Mouse (Mus musculus): Measurements from ENCODE around the gene Mterf1a.
"Not testable (repeated sequence)": the region's sequence is repeated elsewhere in the genome, so short reads cannot be mapped to it uniquely, and the experiment has no call there.

Mterf1a gene

DNA sequence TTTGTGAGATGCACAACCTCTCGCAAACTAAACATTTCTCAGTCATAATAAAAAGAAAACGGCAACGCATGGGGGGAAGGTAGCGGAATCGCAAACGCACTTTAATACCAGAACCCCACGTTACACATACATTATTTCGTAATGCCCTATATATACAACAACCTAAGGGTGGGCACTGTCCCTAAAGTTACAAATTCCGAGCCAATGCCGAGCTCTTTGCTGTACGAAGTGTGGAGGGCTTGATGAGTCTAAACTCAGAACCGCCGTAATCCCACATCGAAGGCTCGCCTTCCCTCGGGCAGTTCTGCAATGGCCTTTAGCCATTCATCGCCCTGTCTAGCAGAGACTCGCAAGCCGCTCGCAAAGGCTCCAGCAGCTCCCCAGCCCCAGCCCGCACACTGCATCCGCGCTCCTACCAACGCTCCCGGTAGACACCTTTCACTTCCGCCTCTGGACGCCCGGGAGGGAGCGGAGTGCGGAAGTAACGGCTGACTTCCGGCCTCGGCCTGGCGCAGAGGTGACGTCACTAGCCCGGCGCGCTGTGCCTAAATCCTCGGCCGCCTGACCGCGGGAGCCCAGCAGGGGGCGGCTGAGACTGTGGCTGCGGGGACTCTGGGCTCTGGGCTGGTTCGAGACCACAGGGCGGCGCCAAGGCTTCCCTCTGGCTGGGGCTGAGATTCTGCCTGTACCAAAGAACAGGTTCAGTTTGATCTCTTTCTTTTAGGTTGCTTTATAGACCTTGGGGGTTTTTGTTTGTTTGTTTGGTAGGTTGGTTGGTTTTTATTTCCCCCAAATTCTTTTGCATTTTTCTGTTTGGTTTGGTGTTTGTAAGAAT, at the start of gene Mterf1a:
Mterf1a (minus strand) TSS at position 475 of the 835 bp plus-strand sequence.
- DNase-seq (ENCODE audit: low read depth, low spot score) = peak; percentile 14

DNA sequence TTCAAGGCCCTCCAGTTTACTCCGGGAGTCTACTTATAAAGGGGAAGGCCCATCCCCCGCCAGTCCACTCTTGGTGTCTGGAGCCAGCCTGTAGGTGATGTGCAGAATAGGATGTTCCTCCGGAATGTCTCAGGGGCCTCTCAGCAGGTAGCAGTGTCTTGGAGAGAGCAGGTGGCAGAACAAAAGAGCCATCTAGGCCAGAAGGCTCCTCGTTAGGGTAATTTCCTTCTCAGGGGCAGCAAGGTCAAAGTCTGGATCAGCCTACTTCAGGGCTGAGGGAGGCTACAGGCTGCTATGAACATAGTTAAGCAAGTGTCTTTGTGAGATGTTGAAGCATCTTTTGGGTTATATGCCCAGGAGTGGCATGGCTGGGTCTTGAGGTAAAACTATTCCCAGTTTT, 49.4 kb upstream of the Mterf1a start:
- DNase-seq (ENCODE audit: low read depth, low spot score) = not testable (repeated sequence)

DNA sequence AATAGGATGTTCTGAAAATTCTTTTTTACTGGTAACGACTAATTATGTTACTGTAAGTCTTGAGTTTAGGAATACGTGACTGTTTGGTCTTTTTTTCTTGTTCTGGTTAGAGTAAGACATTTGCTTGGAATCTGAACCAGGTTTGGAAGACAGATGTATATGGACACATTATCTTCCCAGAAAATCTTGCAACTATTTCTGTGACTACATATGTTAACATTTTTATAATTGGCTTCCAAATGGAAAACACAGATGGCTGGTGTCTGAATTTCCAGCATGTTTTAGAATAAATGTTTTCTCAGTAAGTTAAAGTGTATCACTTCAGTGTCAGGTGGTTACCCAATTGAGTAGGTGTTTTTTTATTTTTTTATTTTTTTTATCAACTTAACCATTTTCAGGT, 47.5 kb upstream of the Mterf1a start:
- DNase-seq (ENCODE audit: low read depth, low spot score) = no peak

DNA sequence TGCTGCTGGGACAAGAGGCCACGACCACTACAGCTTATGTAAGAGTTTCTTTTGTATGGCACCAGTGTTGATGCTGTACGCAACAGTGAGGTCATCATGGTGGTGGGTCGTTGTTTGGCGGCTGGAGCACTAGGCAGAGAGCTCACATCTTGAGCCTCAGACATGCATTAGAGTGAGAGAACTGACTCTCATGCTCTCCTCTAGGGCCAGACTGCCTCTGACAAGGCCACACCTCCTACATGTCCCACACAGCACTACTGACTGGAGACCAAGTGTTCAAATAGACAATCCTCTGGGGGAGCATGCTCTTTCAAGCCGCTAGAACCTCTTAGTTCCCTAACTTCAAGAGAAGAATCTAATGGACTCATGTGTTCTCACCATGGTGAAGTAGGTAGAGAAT, 45.6 kb upstream of the Mterf1a start:
- no peak for DNase-seq (ENCODE audit: low read depth, low spot score)

DNA sequence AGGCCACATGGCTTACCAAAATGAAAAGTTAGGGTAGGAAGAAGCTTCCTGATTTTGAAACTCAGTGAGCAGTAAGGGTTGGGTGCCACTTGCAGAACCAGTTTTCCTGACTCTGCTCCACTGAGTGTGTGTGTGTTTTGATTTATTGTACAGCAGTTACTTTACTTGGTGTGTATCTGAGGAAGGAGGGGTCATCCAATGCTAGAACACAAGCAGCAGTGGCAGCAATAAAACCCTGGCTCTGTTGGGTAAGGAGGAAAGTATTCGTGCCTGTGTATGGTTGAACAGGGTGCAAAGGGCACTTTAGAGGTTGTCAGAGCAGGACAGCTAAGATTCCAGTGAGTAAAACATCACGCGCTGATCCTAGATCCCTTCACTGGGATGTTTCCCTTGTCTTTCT, 45.2 kb upstream of the Mterf1a start:
- no peak for DNase-seq (ENCODE audit: low read depth, low spot score)

DNA sequence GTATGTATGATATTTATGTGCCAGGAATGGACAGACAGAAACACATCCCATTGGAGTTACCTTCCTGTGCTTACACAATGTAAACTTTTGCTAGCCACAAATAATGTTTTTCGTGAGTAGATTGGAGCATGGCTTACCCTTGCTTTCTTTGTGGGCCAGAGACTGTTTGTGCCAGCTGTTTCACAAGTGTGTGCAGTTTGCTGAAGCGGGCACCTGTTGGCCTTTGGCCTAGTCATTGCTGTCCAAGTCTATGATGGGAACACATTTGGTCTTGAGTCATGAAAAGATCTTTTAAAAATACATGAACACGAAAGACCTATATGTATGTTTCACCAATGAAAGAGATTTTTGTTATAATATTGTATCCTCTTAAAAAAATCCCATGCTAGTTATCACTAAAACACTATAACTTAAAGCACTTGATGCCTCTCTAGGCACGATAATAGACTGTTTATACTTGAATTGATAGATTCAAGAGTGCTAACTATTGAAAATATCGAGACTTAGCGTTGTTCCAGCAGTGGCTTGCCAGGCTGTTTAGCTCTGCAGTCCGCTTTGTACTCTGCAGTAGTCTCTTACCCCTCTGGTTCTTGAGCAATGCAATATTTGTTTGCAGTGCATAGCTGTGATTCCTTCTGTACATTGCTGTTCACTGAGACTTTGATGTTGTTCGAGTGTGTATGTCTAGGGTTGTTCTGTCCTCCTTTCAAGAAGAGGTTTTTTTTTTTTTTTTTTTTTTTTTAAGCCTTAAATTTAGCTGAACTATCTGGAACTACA, 42.2 kb upstream of the Mterf1a start:
- DNase-seq (ENCODE audit: low read depth, low spot score) = no peak

DNA sequence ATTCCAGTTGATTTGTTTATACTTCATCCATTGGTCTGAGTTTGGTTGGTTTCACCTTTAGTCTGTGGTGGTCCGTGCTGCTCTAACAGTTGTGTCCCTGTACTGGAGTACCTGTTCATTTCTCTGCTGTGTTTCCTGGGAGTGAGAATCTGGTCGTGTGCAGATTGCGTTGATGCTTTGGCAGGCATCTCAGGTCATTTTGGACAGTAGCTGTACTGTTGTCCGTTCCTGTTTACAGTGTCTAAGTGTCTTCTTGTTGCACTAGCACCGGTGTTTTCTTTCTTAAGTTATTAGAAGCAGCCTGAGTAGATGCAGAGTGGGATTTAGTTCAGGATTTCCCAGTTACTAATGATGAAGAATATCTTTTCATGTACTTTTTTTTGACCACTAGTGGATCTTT, 41.5 kb upstream of the Mterf1a start:
- DNase-seq (ENCODE audit: low read depth, low spot score) = no peak

DNA sequence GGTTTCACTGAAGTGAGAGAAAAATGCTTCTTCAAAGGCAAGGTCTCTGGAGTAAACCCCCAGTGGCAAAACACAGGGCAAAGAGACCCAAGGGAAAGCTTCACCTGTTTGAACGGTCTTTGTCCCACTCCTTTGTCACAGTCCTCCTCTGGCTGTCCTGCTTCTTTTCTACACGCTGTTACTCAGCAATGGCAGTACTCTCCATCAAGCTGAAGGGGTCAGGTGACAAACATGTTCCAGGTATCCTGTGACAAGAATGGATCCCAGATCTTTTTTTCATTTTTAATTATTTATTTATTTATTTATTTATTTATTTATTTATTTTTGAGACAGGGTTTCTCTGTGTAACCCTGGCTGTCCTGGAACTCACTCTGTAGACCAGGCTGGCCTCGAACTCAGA, 39.8 kb upstream of the Mterf1a start:
- no peak for DNase-seq (ENCODE audit: low read depth, low spot score)

DNA sequence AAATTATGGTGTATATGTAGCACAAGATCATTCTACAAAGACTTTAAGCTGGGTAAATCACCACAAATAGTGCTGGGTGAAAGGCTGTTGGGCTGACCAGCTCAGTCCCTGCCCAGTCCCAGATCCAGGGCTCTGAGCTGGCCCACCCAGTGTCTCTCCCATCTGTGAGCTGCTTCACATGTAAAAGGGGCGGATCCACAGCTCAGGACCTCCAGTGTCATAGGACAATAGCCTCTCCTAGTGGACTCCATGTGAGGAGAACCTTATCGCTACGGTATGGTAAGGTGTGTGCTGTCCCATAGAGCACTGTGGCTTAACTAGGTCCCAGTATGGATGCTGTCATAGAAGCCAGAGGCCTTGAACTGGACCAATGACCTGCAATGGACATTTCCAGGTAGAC, 37.9 kb upstream of the Mterf1a start:
- DNase-seq (ENCODE audit: low read depth, low spot score) = no peak

DNA sequence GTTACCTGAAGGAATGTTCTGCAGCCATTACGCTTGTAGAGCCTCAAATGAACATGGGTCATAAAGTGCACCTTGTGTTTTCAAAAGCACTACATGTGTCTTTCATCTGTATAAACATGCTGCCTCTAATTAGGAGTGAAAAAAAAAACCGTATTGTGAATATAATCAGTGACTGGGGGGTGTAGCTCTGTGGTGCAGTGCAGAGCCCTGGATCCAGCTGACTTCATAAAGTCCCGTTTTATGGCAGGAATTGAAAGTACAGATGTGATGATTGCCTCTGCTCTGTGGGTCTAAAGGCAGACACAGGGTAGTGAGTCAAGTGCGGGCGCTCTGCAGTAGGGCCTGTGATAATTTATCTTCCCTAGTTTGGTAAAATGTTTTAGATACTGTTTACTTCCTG, 37.0 kb upstream of the Mterf1a start:
- no peak for DNase-seq (ENCODE audit: low read depth, low spot score)

DNA sequence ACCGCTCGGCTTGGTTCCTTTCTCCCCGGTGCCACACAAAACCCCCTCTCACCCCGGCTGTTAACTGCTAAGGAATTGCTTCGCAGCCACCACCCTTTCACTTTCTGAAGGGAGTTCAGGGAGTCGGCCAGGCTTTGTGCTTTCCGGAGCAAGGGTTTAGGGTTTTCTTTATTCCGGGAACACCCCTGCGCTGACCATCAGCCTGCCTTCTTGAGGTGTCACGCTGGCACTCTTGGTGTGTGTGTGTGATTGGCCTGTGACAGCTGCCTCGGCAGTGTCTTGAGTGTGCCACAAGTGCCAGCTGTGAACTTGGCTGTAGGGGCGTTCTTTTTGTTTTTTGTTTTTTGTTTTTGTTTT, 34.9 kb upstream of the Mterf1a start:
- DNase-seq (ENCODE audit: low read depth, low spot score) = peak; percentile 22

DNA sequence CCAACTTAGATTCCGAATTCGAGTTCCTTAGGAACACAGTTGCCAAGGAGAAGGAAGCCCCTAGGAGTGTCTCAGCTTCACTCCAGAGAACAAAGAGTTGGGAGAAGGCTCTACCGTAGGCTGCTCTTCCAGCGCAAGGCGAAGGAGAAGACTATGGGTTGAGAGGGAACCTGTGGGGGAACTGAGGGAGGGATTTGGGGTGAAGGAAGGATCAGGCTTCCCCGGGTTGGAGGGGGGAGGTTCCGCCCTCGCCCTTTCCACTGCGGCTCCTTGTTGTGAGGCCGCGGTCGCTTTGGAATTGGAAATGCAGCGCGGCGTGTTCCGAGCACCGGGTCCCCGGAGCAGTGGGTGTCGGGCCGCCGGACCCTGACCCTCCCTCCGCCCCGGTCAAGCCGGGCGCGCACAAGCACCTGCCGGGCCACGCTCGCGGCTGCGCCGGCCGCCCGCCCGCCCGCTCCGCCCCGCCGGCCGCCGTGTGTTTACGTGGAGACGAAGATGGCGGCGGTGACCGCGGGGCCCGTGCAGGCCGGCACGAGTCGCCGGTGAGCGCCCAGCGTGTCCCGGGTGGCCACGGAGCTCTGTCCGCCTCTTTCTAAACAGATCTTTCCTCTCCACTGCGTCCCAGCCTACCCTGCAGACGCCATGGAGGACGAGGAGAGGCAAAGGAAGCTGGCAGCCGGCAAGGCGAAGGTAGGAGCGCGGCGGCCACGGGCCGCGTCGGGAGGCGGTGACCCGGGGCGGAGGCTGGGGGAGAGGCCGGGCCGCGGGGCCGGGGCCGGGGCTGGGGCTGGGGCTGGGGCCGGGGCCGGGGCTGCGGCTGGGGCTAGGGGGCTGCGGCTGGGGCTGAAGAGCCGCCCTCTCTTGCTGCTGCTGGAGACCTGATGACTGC, 34.3 kb upstream of the Mterf1a start, which contains the start of gene Akap9:
Akap9 (plus strand) TSS at position 254 of the 889 bp plus-strand sequence.
- peak; percentile 37 for DNase-seq (ENCODE audit: low read depth, low spot score)

DNA sequence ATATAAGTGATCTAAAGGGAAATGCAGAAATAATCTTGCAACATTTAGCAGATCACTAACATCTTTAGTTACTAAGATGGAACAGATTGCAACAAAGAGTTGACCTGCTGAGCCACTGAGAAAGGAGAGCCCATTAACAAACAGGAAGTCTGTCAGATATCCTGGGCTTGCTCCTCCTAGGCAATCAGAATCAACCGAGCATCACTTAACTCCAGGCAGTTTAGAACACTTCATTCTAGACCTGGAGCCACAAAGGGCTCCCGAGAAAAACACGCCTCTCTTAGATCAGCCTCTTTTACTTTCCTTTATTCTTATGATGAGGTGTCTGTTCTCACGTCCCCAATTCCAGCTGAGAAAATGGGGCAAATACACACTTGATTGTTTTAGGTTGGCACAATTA, 32.9 kb upstream of the Mterf1a start:
- DNase-seq (ENCODE audit: low read depth, low spot score) = no peak

DNA sequence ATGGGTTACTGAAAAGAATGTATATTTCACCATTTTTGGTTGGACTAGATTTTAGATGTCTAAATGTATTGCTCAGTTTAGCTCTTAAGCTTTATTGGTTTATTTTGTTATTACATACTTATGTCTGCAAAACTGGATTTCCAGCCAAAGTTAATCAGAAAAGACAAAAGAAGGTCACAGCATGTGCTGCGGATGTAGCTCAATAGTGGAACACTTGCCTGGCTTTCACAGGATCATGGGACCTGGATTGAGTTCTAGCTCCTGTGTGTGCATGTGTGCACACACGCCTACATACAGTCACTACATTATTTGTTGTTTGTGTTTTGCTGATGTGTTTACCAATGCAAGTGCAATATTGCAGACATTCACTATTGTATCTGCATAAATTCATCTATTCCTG, 28.6 kb upstream of the Mterf1a start:
- no peak for DNase-seq (ENCODE audit: low read depth, low spot score)

DNA sequence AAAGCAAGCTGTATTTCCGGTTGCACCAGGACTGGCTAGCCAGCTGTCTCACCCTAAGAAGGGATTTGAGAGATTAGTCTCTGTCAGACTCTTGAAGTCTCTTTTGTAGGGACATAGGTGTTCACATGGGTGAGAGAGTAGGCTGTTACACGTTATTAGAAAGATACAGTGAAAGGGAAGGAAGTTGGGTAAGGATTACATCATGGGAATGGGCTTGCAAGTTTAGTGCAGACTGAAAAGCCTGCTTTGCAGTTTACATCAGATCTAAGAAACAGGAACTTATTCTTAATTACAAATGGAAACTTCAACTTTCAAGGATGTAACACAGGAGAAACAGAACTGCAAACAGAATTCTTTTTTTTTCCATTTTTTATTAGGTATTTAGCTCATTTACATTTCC, 11.7 kb upstream of the Mterf1a start:
- DNase-seq (ENCODE audit: low read depth, low spot score) = no peak

DNA sequence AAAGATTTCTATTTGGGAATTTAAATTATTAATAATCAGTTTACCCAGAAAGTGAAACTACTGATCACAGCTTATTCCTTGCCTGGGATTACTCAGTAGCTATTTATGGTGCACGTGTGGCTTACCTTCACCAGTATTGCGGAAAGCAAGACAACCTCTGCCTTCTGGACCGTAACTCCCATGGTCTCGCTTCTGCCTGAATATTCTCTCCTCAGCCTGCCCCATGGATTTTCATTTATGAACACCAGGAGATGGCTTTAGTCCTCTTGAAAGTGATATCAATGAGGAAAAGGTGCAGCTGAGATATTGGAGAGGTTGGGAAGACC, 524 bp upstream of the Mterf1a start:
- DNase-seq (ENCODE audit: low read depth, low spot score) = not testable (repeated sequence)

DNA sequence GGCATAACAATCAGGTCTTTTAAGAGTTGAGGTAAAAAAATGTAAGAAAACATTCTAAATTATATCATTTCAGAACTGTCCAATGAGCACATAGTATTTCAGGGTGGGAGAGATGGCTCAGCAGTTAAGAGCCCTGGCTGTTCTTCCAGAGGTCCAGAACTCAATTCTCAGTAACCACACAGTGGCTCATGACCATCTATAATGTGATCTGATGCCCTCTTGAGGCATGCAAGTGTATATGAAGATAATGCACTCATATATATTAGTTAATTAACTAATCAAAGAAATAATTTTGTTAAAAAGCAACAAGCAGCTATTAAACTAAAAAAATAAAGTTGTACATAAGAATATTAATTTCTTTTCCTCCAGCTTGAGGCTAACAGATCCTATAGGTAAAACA, 4.5 kb downstream of the Mterf1a start:
- no peak for DNase-seq (ENCODE audit: low read depth, low spot score)

DNA sequence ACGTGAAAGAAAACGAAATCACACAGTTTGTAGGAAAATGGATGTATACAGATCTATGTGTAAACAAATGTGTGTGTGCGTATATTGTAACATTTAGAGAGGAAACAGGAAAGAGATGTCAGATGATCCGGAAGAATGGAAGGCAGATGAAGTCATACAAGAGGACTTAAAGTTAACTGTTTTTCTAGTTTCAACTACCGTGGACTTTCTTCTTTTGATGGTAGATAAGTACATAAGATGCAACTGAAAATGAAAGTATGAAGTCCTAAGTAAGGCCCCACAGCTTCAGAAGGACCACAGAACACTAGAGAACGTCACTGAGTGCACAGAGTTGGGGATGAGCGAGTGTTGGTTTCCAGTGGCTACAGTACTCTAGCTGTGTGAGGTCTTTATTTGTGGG, 6.9 kb downstream of the Mterf1a start:
- DNase-seq (ENCODE audit: low read depth, low spot score) = not testable (repeated sequence)

DNA sequence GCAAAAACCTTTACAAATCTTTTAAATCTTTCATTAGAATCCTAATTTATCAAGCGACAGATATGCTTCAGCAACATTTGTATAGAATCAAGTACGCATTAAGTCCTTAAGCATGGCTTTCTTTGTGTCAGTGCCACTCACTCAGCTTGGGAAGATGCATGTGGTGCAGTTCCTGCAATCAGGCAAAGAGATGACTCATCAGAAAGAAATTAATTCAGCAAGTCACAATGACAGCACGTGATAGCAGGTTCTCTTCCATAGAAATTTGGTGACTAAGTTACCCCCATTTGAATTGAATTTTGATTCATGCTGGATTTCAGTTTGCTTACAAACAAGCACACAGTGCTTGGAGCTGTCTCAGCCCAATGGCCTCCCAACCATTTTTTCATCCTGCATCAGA, 20.2 kb downstream of the Mterf1a start:
- no peak for DNase-seq (ENCODE audit: low read depth, low spot score)

DNA sequence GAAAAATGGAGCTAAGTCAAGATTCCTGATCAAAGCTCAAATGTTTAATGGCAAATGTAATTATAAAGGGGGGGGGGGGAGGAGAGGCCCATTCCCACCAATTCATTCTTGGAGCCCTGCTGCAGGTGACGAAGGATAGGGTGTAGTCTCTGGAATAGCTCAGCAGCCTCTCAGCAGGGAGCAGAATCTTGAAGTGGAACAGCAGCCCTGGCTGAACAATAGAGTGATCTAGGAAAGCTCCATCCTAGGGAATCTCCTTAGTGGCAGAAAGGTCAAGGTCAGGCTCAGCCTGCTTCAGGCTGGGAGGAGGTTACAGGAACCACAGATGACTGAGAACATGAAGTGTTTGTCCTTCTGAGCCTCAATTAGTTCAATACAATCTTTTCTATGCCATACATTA, 21.4 kb downstream of the Mterf1a start:
- no peak for DNase-seq (ENCODE audit: low read depth, low spot score)

DNA sequence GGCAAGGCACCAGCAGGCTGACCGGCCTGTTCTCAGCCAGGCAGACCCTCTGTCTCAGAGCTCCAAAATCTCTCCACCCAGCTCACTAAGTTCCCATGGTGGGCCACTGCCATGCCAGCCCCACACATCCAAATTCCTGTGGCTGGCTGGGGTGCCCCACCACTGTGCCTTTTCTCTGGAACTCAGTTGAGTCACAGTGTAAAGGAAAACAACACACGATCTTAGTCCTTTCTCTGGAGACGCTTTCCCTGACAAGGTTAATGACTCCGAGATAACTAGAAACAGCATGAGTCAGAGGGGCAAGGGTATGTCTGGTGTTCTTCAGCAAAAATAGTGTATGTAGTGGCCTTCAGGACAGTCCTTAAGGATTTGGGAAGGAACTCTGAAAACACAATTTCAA, 23.6 kb downstream of the Mterf1a start:
- DNase-seq (ENCODE audit: low read depth, low spot score) = no peak

DNA sequence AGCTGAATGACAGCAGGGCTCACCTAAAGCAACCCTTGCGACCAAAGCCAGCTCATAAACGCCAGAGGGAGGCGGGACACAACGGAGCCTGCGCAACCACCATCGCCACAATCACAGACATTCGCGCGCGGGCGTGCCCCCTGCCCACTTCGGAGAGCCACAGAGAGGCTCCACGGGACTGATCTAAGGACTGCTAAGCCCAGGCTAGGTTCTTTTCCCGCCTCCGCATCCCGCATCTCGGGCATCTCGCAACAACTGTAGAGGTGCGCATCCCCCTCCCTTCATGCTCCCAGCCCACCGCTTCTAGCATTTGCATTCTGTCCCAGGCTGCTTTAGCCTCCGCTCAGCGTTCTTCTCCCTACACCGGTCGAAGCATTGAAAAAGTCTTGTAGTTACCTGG, 48.7 kb downstream of the Mterf1a start, which contains the start of gene Lrrd1:
Lrrd1 (plus strand) TSS at position 148 of the 400 bp plus-strand sequence.
- DNase-seq (ENCODE audit: low read depth, low spot score) = no peak
